Mouse (Mus musculus) skeletal muscle tissue, adult 2 months (tissue): ENCODE measurements at regions not wholly inside any gene's neighbourhood (a gene's known extent, or its start where the extent isn't known, plus 50 kb on each side); places are given as distances from the start of the nearest gene placed in this dataset.
"Not testable (repeated sequence)": the region's sequence is repeated elsewhere in the genome, so short reads cannot be mapped to it uniquely, and the experiment has no call there.

Source experiments
- DNase-seq: peaks from one replicate; pipeline ENCODE4 v3.0.0-alpha.2; 2012; ENCODE audit warnings: low read depth, low spot score

GRCm38 (mm10) chr2:39420696-39421095 is 194.4 kb upstream of the Ppp6c start:
- DNase-seq = no peak

GRCm38 (mm10) chr2:39400336-39400735 is 174.1 kb upstream of the Ppp6c start:
- no peak for DNase-seq

- no peak for DNase-seq
These were observed 173.3 kb upstream of the Ppp6c start for GRCm38 (mm10) chr2:39399523-39399922.

- DNase-seq = no peak
These were observed 168.4 kb upstream of the Ppp6c start for GRCm38 (mm10) chr2:39394643-39395042.

GRCm38 (mm10) chr2:39377264-39377663 is 151.0 kb upstream of the Ppp6c start:
- DNase-seq = no peak

- peak; percentile 82 for DNase-seq
These were observed 147.0 kb upstream of the Ppp6c start for GRCm38 (mm10) chr2:39373068-39373779.

GRCm38 (mm10) chr2:39344207-39344606 is 118.0 kb upstream of the Ppp6c start:
- no peak for DNase-seq

- no peak for DNase-seq
These were observed 114.2 kb upstream of the Ppp6c start for GRCm38 (mm10) chr2:39340406-39340805.

GRCm38 (mm10) chr2:39338832-39339649 is 112.8 kb upstream of the Ppp6c start:
- DNase-seq = no peak

GRCm38 (mm10) chr2:39337524-39337923 is 111.3 kb upstream of the Ppp6c start:
- no peak for DNase-seq

GRCm38 (mm10) chr2:39325715-39326493 is 99.7 kb upstream of the Ppp6c start:
- DNase-seq = no peak

GRCm38 (mm10) chr2:39325122-39325521 is 98.9 kb upstream of the Ppp6c start:
- not testable (repeated sequence) for DNase-seq

- no peak for DNase-seq
These were observed 73.6 kb upstream of the Ppp6c start for GRCm38 (mm10) chr2:39299798-39300382.

- no peak for DNase-seq
These were observed 73.0 kb upstream of the Ppp6c start for GRCm38 (mm10) chr2:39299290-39299689.

GRCm38 (mm10) chr2:39295435-39295834 is 69.2 kb upstream of the Ppp6c start:
- DNase-seq = no peak

- DNase-seq = no peak
These were observed 52.0 kb upstream of the Ppp6c start for GRCm38 (mm10) chr2:39278218-39278617.
